Mouse (Mus musculus) Patski (cell line): ENCODE measurements around the gene Tecpr1. TPM values are rescaled to one million over a fixed set of nuclear protein-coding genes. Genes with fewer than 3 reads are reported as not detected.

ENCODE experiments used
- ATAC-seq: fragments of 100-300 bp; one replicate; pipeline ENCODE4 v1.8.0; 2021
- CTCF ChIA-PET: fragments of 350-600 bp; sonication (Branson Sonifier 250); formaldehyde crosslinking; loops from one replicate; lab custom pipeline; 2022; ENCODE audit warnings: inconsistent platforms; lab: Charles Lee
- POLR2A ChIA-PET: fragments of 350-600 bp; sonication (Branson Sonifier 250); formaldehyde crosslinking; loops from one replicate; lab custom pipeline; 2022; ENCODE audit warnings: antibody characterized with exemption, inconsistent platforms; lab: Charles Lee
- DNase-seq: peaks from one replicate; pipeline ENCODE4 v3.0.0-alpha.2; 2011; ENCODE audit warnings: low read depth, low spot score
- H3K27me3 ChIP-seq: fragments of 371-371 bp; one replicate; pipeline ENCODE4 v1.5.1; 2021
- CTCF ChIP-seq: fragments of 100-300 bp; IDR thresholded peaks from one replicate; pipeline ENCODE4 v1.5.1; 2021
- in situ Hi-C: fragments of 300-500 bp; cut with MboI; formaldehyde crosslinking; loops from 3 replicates; pipeline ENCODE4 v1.11.1; 2018; ENCODE audit warnings: low pct_unique_long_range_greater_than_20kb, mixed read lengths
- polyA plus RNA-seq: library from polyadenylated mRNA; unstranded; gene quantifications from one replicate; pipeline ENCODE4 v1.2.3, GENCODE M21; 2021

Tecpr1 gene
- polyA plus RNA-seq, 1 experiment from 2014 or later, result 32.8 TPM

- H3K27me3 ChIP-seq, result no peaks in the 10 kb centered on the region
- TF ChIP-seq CTCF, result no peak
- ATAC-seq, result no peak
- in situ Hi-C loops, result no loop called here
- POLR2A ChIA-PET, result no interaction called here
- no peak for DNase-seq
- CTCF ChIA-PET, result interaction anchor here (3.2 kb wide), 1 partner anchor 11 kb away, joined by 20 read pairs; no protein-coding TSS in a partner anchor
Measured at GRCm38 (mm10) chr5:144218061-144218460, 5.4 kb downstream of the Tecpr1 start.

DNA sequence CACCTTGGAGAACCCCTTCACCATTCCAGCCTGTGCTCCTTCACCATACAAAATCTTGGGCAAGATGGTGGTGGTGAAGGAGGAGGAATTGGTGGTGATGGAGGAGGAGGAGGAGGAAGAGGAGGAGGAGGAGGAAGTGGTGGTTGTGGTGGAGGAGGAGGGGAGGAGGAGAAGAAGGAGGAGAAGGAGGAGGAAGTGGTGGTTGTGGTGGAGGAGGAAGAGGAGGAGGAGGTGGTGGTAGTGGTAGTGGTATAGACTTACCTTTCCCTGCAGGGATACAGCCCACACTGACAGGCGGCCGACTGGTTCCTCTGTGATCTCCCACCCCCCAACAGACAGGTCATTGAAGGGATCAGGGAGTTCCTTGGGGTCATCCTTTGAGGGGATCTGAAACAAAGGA is 7.4 kb downstream of the Tecpr1 start:
- DNase-seq, result no peak
- no peak for TF ChIP-seq CTCF
- H3K27me3 ChIP-seq, result no peaks in the 10 kb centered on the region
- in situ Hi-C loops, result no loop called here
- ATAC-seq, result no peak
- ChIA-PET POLR2A (no interaction called here), CTCF (no interaction called here)

DNA sequence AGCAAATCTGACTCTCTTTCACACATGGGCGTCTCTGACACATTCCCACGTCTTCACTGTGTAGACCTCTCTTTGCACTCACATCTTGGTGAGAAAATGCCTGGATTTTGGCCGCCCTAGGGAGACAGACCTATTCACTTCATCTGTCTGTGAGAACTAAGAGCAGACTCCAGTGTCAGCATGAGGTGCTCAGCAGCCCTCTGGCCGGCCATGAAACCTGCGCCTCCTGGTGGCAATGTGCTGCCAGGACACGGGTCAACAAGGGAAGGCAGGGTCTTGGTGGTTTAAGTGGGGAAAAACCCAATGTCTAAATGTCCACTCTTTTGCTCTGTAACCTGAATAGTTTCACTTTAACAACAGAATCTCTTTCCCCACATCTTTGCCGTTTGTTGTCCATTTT is 9.0 kb downstream of the Tecpr1 start:
- ChIA-PET POLR2A (interaction anchor here (0.6 kb wide), 1 partner anchor 40 kb away, joined by 4 read pairs; no protein-coding TSS in a partner anchor), CTCF (no interaction called here)
- H3K27me3 ChIP-seq, result no peaks in the 10 kb centered on the region
- DNase-seq, result no peak
- no peak for ATAC-seq
- in situ Hi-C loops, result no loop called here
- TF ChIP-seq CTCF, result no peak

DNA sequence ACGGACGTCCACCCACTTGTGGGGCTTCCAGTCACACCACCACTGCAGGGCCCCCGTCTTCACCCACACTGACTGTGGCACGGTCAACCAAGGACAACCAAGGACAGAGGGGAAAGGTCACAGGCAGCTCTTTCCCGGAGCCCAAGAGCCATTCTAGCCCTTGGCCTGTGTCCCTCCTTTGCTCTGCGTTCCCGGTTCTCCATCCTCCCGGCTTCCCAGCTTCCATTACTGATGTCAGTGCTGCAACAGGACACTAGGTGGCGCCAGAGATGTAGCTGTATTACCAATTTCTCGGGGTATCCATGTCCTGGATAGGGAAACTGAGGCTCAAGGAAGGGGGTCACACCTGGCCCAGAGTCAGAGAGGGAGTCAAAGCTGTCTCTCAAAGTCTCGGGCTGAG is 15.9 kb downstream of the Tecpr1 start:
- in situ Hi-C loops, result no loop called here
- CTCF ChIA-PET, result interaction anchor here (0.7 to 2.8 kb wide), 19 partner anchors 11 to 536 kb away, joined by 3 to 20 read pairs (median 4); no protein-coding TSS in a partner anchor
- ATAC-seq, result peak; percentile 24

DNA sequence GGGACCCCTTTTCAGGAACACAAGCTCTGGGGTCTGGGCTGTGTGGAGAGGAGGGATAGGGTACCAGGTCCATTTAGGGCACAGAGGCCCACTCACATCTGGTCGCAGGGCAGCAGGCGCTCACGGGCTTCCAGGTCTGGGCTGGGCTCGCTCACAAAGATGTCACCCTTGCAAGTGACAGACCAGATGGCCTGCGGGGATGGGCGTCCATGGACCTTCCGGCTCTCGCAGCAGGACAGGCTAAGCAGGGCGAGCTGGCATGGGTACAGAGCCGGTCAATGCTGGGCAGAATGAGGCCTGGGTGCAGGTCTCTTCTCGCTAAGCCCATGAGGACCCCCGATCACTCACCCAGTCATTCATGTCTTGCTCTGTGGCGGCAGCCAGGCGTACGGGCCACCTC is 17.3 kb downstream of the Tecpr1 start:
- no peak for DNase-seq
- no peaks in the 10 kb centered on the region for H3K27me3 ChIP-seq
- ChIA-PET CTCF (interaction anchor here (1.1 to 2.8 kb wide), 3 partner anchors 12 to 165 kb away, joined by 3 to 20 read pairs (median 3); no protein-coding TSS in a partner anchor), POLR2A (interaction anchor here (1.5 kb wide), 1 partner anchor 16 kb away, joined by 3 read pairs; no protein-coding TSS in a partner anchor)
- no peak for ATAC-seq
- no peak for TF ChIP-seq CTCF
- in situ Hi-C loops, result no loop called here

More for the DNA sequence above, 15.9 kb downstream of the Tecpr1 start:
- no peak for TF ChIP-seq CTCF
- DNase-seq, result no peak
- POLR2A ChIA-PET, result no interaction called here
- H3K27me3 ChIP-seq, result no peaks in the 10 kb centered on the region

DNA sequence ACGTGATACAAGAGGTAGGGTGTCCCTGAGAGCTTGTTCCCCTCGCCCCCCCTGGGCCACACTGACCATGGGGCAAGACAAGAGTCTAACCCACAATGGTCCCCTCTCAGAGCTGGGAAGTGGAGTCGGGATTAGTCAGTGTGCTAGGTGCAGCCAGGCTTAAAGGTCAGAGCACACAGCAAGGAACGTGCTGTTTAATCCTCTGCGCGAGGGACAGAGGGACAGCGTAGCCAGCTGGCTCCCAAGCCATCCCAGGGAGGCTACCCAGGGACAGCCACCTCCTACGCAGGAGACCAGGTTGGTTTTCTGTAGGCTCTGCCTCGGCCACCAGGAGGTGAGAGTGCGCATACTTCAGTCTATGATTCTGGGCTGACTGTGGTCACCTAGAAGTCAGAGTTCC is 18.5 kb downstream of the Tecpr1 start:
- POLR2A ChIA-PET, result interaction anchor here (1.5 kb wide), 1 partner anchor 17 kb away, joined by 3 read pairs; no protein-coding TSS in a partner anchor
- DNase-seq (no peak), ATAC-seq (no peak)
- CTCF ChIA-PET, result no interaction called here
- H3K27me3 ChIP-seq, result no peaks in the 10 kb centered on the region
- no peak for TF ChIP-seq CTCF
- in situ Hi-C loops, result no loop called here

DNA sequence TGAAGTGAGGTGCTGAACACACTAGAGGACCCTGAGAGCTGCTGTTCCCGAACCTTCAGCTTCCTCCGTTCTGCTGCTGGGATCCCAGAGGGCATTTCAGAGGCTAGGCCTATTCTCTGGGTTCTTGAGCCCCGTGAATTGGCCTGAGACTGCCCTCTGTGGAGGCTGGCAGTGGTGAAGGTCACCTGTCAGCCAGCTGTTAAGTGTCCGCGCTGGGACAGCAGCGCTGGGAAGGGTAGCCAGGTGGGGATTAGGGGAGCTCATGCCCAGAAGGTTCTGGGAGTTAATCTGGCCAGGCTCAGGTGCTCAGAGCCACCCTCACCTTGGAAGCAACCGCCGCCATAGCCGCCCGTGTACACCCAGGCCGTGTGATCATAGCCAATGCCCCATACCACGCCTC is 19.1 kb downstream of the Tecpr1 start:
- ChIA-PET POLR2A (interaction anchor here (1.5 kb wide), 1 partner anchor 18 kb away, joined by 3 read pairs; no protein-coding TSS in a partner anchor), CTCF (no interaction called here)
- in situ Hi-C loops, result no loop called here
- DNase-seq (no peak), ATAC-seq (no peak)
- no peak for TF ChIP-seq CTCF
- no peaks in the 10 kb centered on the region for H3K27me3 ChIP-seq

GRCm38 (mm10) chr5:144203398-144203959 is 19.9 kb downstream of the Tecpr1 start:
- H3K27me3 ChIP-seq, result no peaks in the 10 kb centered on the region
- in situ Hi-C loops, result no loop called here
- DNase-seq (no peak), ATAC-seq (no peak)
- no peak for TF ChIP-seq CTCF
- CTCF ChIA-PET, result no interaction called here
- POLR2A ChIA-PET, result no interaction called here

- ChIA-PET POLR2A (no interaction called here), CTCF (no interaction called here)
- no peaks in the 10 kb centered on the region for H3K27me3 ChIP-seq
- DNase-seq, result no peak
- in situ Hi-C loops, result no loop called here
- TF ChIP-seq CTCF, result no peak
- no peak for ATAC-seq
Measured at GRCm38 (mm10) chr5:144202430-144202829, 21.0 kb downstream of the Tecpr1 start.

DNA sequence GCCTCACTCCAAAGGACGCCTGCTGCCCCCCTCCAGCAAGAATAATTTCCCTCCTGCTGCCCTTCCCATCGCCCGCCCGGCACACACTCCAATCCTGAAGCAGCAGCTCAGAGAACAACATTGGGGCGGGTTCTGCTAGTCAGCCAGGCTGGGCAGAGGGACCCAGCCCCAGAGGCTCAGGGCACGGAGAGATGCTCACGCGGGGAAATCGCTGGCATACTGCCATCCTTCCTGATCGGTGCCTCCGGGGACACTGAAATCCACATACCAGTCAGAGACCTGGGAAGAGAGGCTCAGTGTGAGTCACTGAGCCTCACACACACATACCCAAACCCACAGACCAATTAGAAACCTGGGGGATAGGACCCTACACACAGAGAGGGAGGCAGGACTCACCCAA is 22.8 kb downstream of the Tecpr1 start:
- no peak for TF ChIP-seq CTCF
- no peaks in the 10 kb centered on the region for H3K27me3 ChIP-seq
- ATAC-seq (no peak), DNase-seq (no peak)
- POLR2A ChIA-PET, result no interaction called here
- in situ Hi-C loops, result no loop called here
- CTCF ChIA-PET, result no interaction called here

GRCm38 (mm10) chr5:144195567-144195966 is 27.8 kb downstream of the Tecpr1 start:
- no peak for ATAC-seq
- H3K27me3 ChIP-seq, result no peaks in the 10 kb centered on the region
- no peak for TF ChIP-seq CTCF
- in situ Hi-C loops, result no loop called here
- no peak for DNase-seq
- ChIA-PET CTCF (no interaction called here), POLR2A (no interaction called here)
